In the genomic region with DNA sequence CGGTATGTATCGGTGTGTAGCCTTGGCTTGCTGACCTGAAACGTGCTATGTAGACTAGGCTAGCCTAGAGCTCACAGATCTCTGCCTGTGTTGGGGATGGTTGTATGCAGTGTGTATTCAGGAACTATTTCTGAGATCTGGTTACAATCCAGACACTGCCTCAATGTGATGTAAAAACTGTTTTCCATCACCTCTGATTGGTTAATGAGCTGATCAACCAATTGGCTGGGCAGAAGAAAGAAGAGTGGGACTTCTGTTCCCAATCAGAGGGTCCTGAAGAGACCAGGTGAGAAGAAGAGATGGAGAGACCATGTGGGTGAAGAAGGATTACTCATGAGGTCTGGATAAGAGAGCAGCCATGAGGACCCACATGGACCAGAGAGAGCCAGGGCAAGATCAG, we compare ENCODE assay signal across 8 mouse cellular contexts. TPM values are rescaled to one million over a fixed set of nuclear protein-coding genes. Genes with fewer than 3 reads are reported as not detected.
A peak's percentile ranks its signal among the peaks of the same experiment; 100 is the strongest.
DNase-seq lines count a peak whose midpoint lies in the region; ATAC-seq and TF ChIP-seq lines count a peak whose summit lies in the region.

No protein-coding gene starts in this region.

- peak overlapping the region; percentile 71 for H3K4me2 ChIP-seq in heart, embryonic 14.5 days (ENCODE audit: low read length)
- peak overlapping the region; percentile 91 for H3K4me2 ChIP-seq in hindbrain, embryonic 13.5 days
- H3K4me2 ChIP-seq in midbrain, embryonic 13.5 days (replicated peaks): peak overlapping the region; percentile 88

- peak overlapping the region; percentile 72 to 81 for H3K4me3 ChIP-seq in heart, embryonic 14.5 days (ENCODE audit: control insufficient read depth in 1 of 2, insufficient read depth in 1 of 2, low read depth in 1 of 2, low read length in 2 of 2)
- peak overlapping the region; percentile 88 to 97 for H3K4me3 ChIP-seq in MEL (ENCODE audit: control insufficient read depth in 1 of 2, insufficient read depth in 1 of 2, low read depth in 2 of 2, low read length in 2 of 2)
- H3K4me3 ChIP-seq in hindbrain, embryonic 13.5 days: peak overlapping the region; percentile 83
- H3K4me3 ChIP-seq in midbrain, embryonic 13.5 days (replicated peaks): peak overlapping the region; percentile 67

- no peak overlapping the region for H3K27ac ChIP-seq in heart, embryonic 14.5 days (replicated peaks in 1 of 2; ENCODE audit: control insufficient read depth in 1 of 2, insufficient read depth in 1 of 2, low read depth in 2 of 2, low read length in 2 of 2)
- H3K27ac ChIP-seq in MEL (ENCODE audit: control insufficient read depth, low read depth, low read length): peak overlapping the region; percentile 92
- no peak overlapping the region for H3K27ac ChIP-seq in hindbrain, embryonic 13.5 days
- H3K27ac ChIP-seq in midbrain, embryonic 13.5 days: no peak overlapping the region

- H3K79me2 ChIP-seq in MEL (ENCODE audit: control insufficient read depth, insufficient read depth, low read length, poor library complexity): peaks cover 44% of the 10 kb centered on the region

- ATAC-seq in heart, embryonic 14.5 days (ENCODE audit: insufficient number of reproducible peaks, insufficient read depth, low FRiP score, low read depth): no peak
- ATAC-seq in hindbrain, embryonic 13.5 days (ENCODE audit: low FRiP score): no peak
- no peak for ATAC-seq in midbrain, embryonic 13.5 days
- no peak for ATAC-seq in monocyte, adult 5-6 weeks (replicated peaks; ENCODE audit: insufficient number of reproducible peaks, low FRiP score, low TSS enrichment, poor library complexity, severe bottlenecking)

- H3K36me3 ChIP-seq in heart, embryonic 14.5 days (ENCODE audit: control insufficient read depth, insufficient read depth, low read length): peaks cover 39% of the 10 kb centered on the region
- peaks cover 35 to 39% of the 10 kb centered on the region in 2 experiments for H3K36me3 ChIP-seq in MEL (ENCODE audit: control insufficient read depth in 1 of 2, insufficient read depth in 2 of 2, low read length in 2 of 2)
- H3K36me3 ChIP-seq in hindbrain, embryonic 13.5 days: no peaks in the 10 kb centered on the region
- peaks cover 11% of the 10 kb centered on the region for H3K36me3 ChIP-seq in midbrain, embryonic 13.5 days

- no peaks in the 10 kb centered on the region for H3K27me3 ChIP-seq in heart, embryonic 14.5 days (ENCODE audit: control insufficient read depth, insufficient read depth, low read length)
- no peaks in the 10 kb centered on the region for H3K27me3 ChIP-seq in MEL (ENCODE audit: control insufficient read depth in 1 of 2, insufficient read depth in 2 of 2, low read length in 2 of 2)
- H3K27me3 ChIP-seq in hindbrain, embryonic 13.5 days: no peaks in the 10 kb centered on the region
- no peaks in the 10 kb centered on the region for H3K27me3 ChIP-seq in midbrain, embryonic 13.5 days

- no peak; a peak in 1 of 4 replicates for TF ChIP-seq EP300 in MEL (IDR thresholded peaks at IDR 0.05; ENCODE audit: low read depth in 1 of 2, low read length in 2 of 2)

- H3K9ac ChIP-seq in heart, embryonic 14.5 days (ENCODE audit: low read length): peak overlapping the region; percentile 83
- H3K9ac ChIP-seq in MEL (ENCODE audit: control insufficient read depth, low read depth, low read length, poor library complexity, severe bottlenecking): peak overlapping the region; percentile 90
- H3K9ac ChIP-seq in hindbrain, embryonic 13.5 days: peak overlapping the region; percentile 79
- peak overlapping the region; percentile 83 for H3K9ac ChIP-seq in midbrain, embryonic 13.5 days (replicated peaks)

- no peaks in the 10 kb centered on the region for H3K9me3 ChIP-seq in heart, embryonic 14.5 days (ENCODE audit: control insufficient read depth, low read length)
- H3K9me3 ChIP-seq in MEL (replicated peaks; ENCODE audit: insufficient read depth, low read length): no peaks in the 10 kb centered on the region
- H3K9me3 ChIP-seq in hindbrain, embryonic 13.5 days: no peaks in the 10 kb centered on the region
- H3K9me3 ChIP-seq in midbrain, embryonic 13.5 days: no peaks in the 10 kb centered on the region

- no peak for DNase-seq in heart, adult 18-20 months
- DNase-seq in MEL (ENCODE audit: low read depth, low spot score): peak; percentile 81
- no peak for DNase-seq in right cerebral cortex, postnatal 10 days (ENCODE audit: low spot score in 2 of 2)
- no peak for DNase-seq in cerebellum, postnatal 36 days

- 6% methylated on average over 3 of the region's 3 CpGs for WGBS in heart, embryonic 14.5 days
- WGBS in hindbrain, embryonic 13.5 days: 7% methylated on average over 3 of the region's 3 CpGs
- 6% methylated on average over 3 of the region's 3 CpGs for WGBS in midbrain, embryonic 13.5 days

- no peak for TF ChIP-seq RAD21 in MEL (IDR thresholded peaks at IDR 0.05; ENCODE audit: low read depth, low read length)

- no peak for TF ChIP-seq CTCF in MEL (IDR thresholded peaks at IDR 0.05 in 2 of 3, conservative IDR thresholded peaks at IDR 0.05 in 1 of 3; ENCODE audit: control insufficient read depth in 1 of 3, insufficient read depth in 1 of 3, low read depth in 2 of 3, low read length in 3 of 3, poor library complexity in 1 of 3, severe bottlenecking in 1 of 3)

- H3K4me1 ChIP-seq in heart, embryonic 14.5 days (ENCODE audit: control insufficient read depth in 2 of 2, insufficient read depth in 2 of 2, low read length in 2 of 2): peaks cover 6 to 20% of the 10 kb centered on the region in 2 experiments
- peaks cover 15 to 26% of the 10 kb centered on the region in 2 experiments for H3K4me1 ChIP-seq in MEL (ENCODE audit: control insufficient read depth in 1 of 2, insufficient read depth in 2 of 2, low read length in 2 of 2)
- H3K4me1 ChIP-seq in hindbrain, embryonic 13.5 days (replicated peaks): peaks cover 22% of the 10 kb centered on the region
- peaks cover 24% of the 10 kb centered on the region for H3K4me1 ChIP-seq in midbrain, embryonic 13.5 days (replicated peaks)

- peak in 1 of 2 experiments; percentile 55; a peak in 2 of 4 replicates for TF ChIP-seq POLR2A in MEL (IDR thresholded peaks at IDR 0.05; ENCODE audit: control insufficient read depth in 1 of 2, insufficient read depth in 1 of 2, low read depth in 1 of 2, low read length in 2 of 2, poor library complexity in 1 of 2)

TF ChIP-seq in MEL, 35 proteins besides CTCF, POLR2A, EP300 and RAD21 (continues in another document):
- TF ChIP-seq NELFE (IDR thresholded peaks at IDR 0.05; ENCODE audit: low read depth, low read length) (peak; percentile 40; the same call in 1 of the 2 replicates), CHD1 (IDR thresholded peaks at IDR 0.05; ENCODE audit: low read depth, low read length) (no peak), BHLHE40 (IDR thresholded peaks at IDR 0.05; ENCODE audit: borderline replicate concordance, low read depth, low read length) (no peak), JUND (IDR thresholded peaks at IDR 0.05; ENCODE audit: low read depth, low read length) (no peak), ETS1 (IDR thresholded peaks at IDR 0.05; ENCODE audit: low read depth, low read length) (no peak), USF1 (IDR thresholded peaks at IDR 0.05; ENCODE audit: low read depth, low read length) (no peak), ZMIZ1 (IDR thresholded peaks at IDR 0.05; ENCODE audit: low read depth, low read length) (peak; percentile 31; the same call in 1 of the 2 replicates), MXI1 (IDR thresholded peaks at IDR 0.05; ENCODE audit: low read depth, low read length) (0 out of 2 replicates have a peak, but pooled peaks have one; percentile 8), MYB (IDR thresholded peaks at IDR 0.05; ENCODE audit: low read depth, low read length) (no peak), POLR2AphosphoS5 (IDR thresholded peaks at IDR 0.05; ENCODE audit: borderline replicate concordance, low read depth, low read length) (no peak), TBP (IDR thresholded peaks at IDR 0.05; ENCODE audit: low read depth, low read length) (peak; percentile 47), MAX (IDR thresholded peaks at IDR 0.05; ENCODE audit: low read length) (peak; percentile 76; the same call in 1 of the 2 replicates), MYC (IDR thresholded peaks at IDR 0.05; ENCODE audit: low read depth, low read length) (no peak), GATA1 (IDR thresholded peaks at IDR 0.05; ENCODE audit: low read depth, low read length) (no peak), MEF2A (IDR thresholded peaks at IDR 0.05; ENCODE audit: extremely low read depth, insufficient replicate concordance, low read depth, low read length, poor library complexity, severe bottlenecking) (no peak), RCOR1 (IDR thresholded peaks at IDR 0.05; ENCODE audit: low read depth, low read length) (no peak)

RNA-seq across cellular contexts. Expression of gene Cenpa, which starts 1.1 kb away (rescaled TPM):
- 268 and 290 TPM in 2 replicates for polyA plus RNA-seq in heart, embryonic 14.5 days (2014; fragmentation: Nextera tagmentation; extraction: Ambion mirVana)
- 10 to 100 TPM; 58.6 to 66.5 TPM for total RNA-seq in heart, adult 18-20 months (2021)
- total RNA-seq in MEL (2012; rRNA removed): 341 and 345 TPM in 2 replicates
- polyA plus RNA-seq in MEL (2012; ENCODE audit: insufficient read depth in 1 of 2, insufficient read length in 2 of 2, low read depth in 1 of 2, low replicate concordance in 2 of 2, missing spikeins in 1 of 2): 100 to 1,000 TPM; 100 to 566 TPM
- 61.6 and 69.1 TPM in 2 replicates for polyA plus RNA-seq in hindbrain, embryonic 13.5 days (2015; fragmentation: Nextera tagmentation; extraction: Ambion mirVana)
- polyA plus RNA-seq in midbrain, embryonic 13.5 days (2015; fragmentation: Nextera tagmentation; extraction: Ambion mirVana): 120 and 122 TPM in 2 replicates
- total RNA-seq in monocyte, adult 5-6 weeks (2017): 19.9 to 42.7 TPM (median 24.6 TPM) in 3 replicates

RNA-seq across cellular contexts. Expression of gene Slc35f6, which starts 20.0 kb away (rescaled TPM):
- 27.3 and 29.6 TPM in 2 replicates for polyA plus RNA-seq in heart, embryonic 14.5 days (2014; fragmentation: Nextera tagmentation; extraction: Ambion mirVana)
- total RNA-seq in heart, adult 18-20 months (2021): 10 to 100 TPM; 44.7 to 51.8 TPM
- total RNA-seq in MEL (2012; rRNA removed): 15.7 and 18.0 TPM in 2 replicates
- 10 to 100 TPM in 1 of 2 experiments, not detected in 1; 32.4 TPM for polyA plus RNA-seq in MEL (2012; ENCODE audit: insufficient read depth in 1 of 2, insufficient read length in 2 of 2, low read depth in 1 of 2, low replicate concordance in 2 of 2, missing spikeins in 1 of 2)
- polyA plus RNA-seq in hindbrain, embryonic 13.5 days (2015; fragmentation: Nextera tagmentation; extraction: Ambion mirVana): 29.9 and 30.7 TPM in 2 replicates
- 29.5 and 32.0 TPM in 2 replicates for polyA plus RNA-seq in midbrain, embryonic 13.5 days (2015; fragmentation: Nextera tagmentation; extraction: Ambion mirVana)
- total RNA-seq in monocyte, adult 5-6 weeks (2017): 22.1 to 43.5 TPM (median 25.4 TPM) in 3 replicates

RNA-seq across cellular contexts. Expression of gene Dpysl5, which starts 43.7 kb away (rescaled TPM):
- polyA plus RNA-seq in heart, embryonic 14.5 days (2014; fragmentation: Nextera tagmentation; extraction: Ambion mirVana): 1.6 and 3.3 TPM in 2 replicates
- total RNA-seq in heart, adult 18-20 months (2021): under 1 TPM; 0.72 to 0.82 TPM
- not detected in 2 replicates for total RNA-seq in MEL (2012; rRNA removed)
- polyA plus RNA-seq in MEL (2012; ENCODE audit: insufficient read depth in 1 of 2, insufficient read length in 2 of 2, low read depth in 1 of 2, low replicate concordance in 2 of 2, missing spikeins in 1 of 2): not detected
- polyA plus RNA-seq in hindbrain, embryonic 13.5 days (2015; fragmentation: Nextera tagmentation; extraction: Ambion mirVana): 180 and 199 TPM in 2 replicates
- polyA plus RNA-seq in midbrain, embryonic 13.5 days (2015; fragmentation: Nextera tagmentation; extraction: Ambion mirVana): 195 and 200 TPM in 2 replicates
- total RNA-seq in monocyte, adult 5-6 weeks (2017): 0.19 to 1.4 TPM (median 0.21 TPM) in 3 replicates

Comparison
In these comparisons a context has a peak if more than half of its experiments do, and no peak if none do; other contexts are left out.
1. RNA of gene Dpysl5, which starts 43.7 kb away (polyA plus RNA-seq): 195 to 200 TPM in midbrain, embryonic 13.5 days and 180 to 199 TPM in hindbrain, embryonic 13.5 days; 1.6 to 3.3 TPM in heart, embryonic 14.5 days and not detected in MEL; every median in the first group is over 10 times any median in the second.
2. Peak in every context shown above with its lines, with median percentiles within 50 percentile points of each other: H3K4me2 ChIP-seq, H3K4me3 ChIP-seq and H3K9ac ChIP-seq.